Mouse (Mus musculus) C2C12 (cell line): ENCODE measurements around the gene Gucy2g.

Experiments
- CEBPB ChIP-seq: IDR thresholded peaks from one replicate; pipeline ENCODE4 v1.6.1; 2011; ENCODE audit warnings: low read depth, mild to moderate bottlenecking, control low read depth, moderate library complexity
- CTCF ChIP-seq: IDR thresholded peaks from one replicate; pipeline ENCODE4 v1.5.1; 2011; ENCODE audit not compliant: control insufficient read depth, insufficient read depth, insufficient read length
- FOSL1 ChIP-seq: IDR thresholded peaks from one replicate; pipeline ENCODE4 v1.8.0; 2011; ENCODE audit warnings: mild to moderate bottlenecking, low read length; ENCODE audit not compliant: poor library complexity, insufficient read depth, severe bottlenecking
- MAX ChIP-seq: IDR thresholded peaks from one replicate; pipeline ENCODE4 v1.6.1; 2011; ENCODE audit warnings: mild to moderate bottlenecking, control low read depth
- MYOD1 ChIP-seq: IDR thresholded peaks from one replicate; pipeline ENCODE4 v1.6.1; 2011; ENCODE audit warnings: low read depth; ENCODE audit not compliant: control insufficient read depth, insufficient read length
- MYOG ChIP-seq: IDR thresholded peaks from one replicate; pipeline ENCODE4 v1.6.1; 2011; ENCODE audit not compliant: control insufficient read depth, insufficient read length; ENCODE audit errors: extremely low read depth
- USF1 ChIP-seq: IDR thresholded peaks from one replicate; pipeline ENCODE4 v1.6.1; 2011; ENCODE audit warnings: low read depth, mild to moderate bottlenecking, control low read depth, moderate library complexity

DNA sequence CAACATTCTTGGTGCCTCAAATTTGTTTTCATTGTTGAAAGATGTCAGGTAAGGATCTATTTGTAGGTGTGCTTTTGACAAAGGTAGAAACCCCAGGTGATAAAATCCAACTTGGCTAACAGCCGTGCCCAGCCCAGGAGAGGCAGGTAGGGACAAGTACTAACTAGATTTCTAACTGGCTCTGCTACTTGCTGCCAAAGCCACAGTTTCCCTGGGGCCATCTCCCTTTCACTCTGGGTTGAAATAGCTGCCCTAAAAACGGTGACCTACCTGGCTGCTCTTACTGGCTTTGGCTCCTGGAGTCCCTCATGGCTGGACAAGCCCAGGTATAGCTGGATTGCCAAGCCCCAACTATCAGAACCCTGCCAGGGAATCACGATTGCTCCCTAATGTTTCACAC lies 25.8 kb upstream of the Gucy2g start:
- TF ChIP-seq CTCF (no peak), MYOD1 (no peak), MAX (no peak), USF1 (no peak), MYOG (no peak), CEBPB (no peak), FOSL1 (no peak)
